Mouse (Mus musculus): ENCODE measurements around the gene Dnajb9.
"Not testable (repeated sequence)": the region's sequence is repeated elsewhere in the genome, so short reads cannot be mapped to it uniquely, and the experiment has no call there.

The Dnajb9 gene

GRCm38 (mm10) chr12:44209824-44210752 is at the start of gene Dnajb9:
TSS of gene Dnajb9 (minus strand) at chr12:44210326.
- DNase-seq = peak; percentile 99

GRCm38 (mm10) chr12:44248309-44248977 is 38.3 kb upstream of the Dnajb9 start:
- DNase-seq = no peak

- no peak for DNase-seq
Measured at GRCm38 (mm10) chr12:44245739-44246138, 35.6 kb upstream of the Dnajb9 start.

GRCm38 (mm10) chr12:44242407-44242806 is 32.3 kb upstream of the Dnajb9 start:
- DNase-seq = no peak

- no peak for DNase-seq
Measured at GRCm38 (mm10) chr12:44241090-44241489, 31.0 kb upstream of the Dnajb9 start.

GRCm38 (mm10) chr12:44224650-44225049 is 14.5 kb upstream of the Dnajb9 start:
- no peak for DNase-seq

GRCm38 (mm10) chr12:44223044-44223443 is 12.9 kb upstream of the Dnajb9 start:
- no peak for DNase-seq

- DNase-seq = peak; percentile 38
Measured at GRCm38 (mm10) chr12:44221651-44222356, 11.7 kb upstream of the Dnajb9 start.

GRCm38 (mm10) chr12:44221070-44221469 is 10.9 kb upstream of the Dnajb9 start, which contains the start of gene Pnpla8:
TSS of gene Pnpla8 (plus strand) at chr12:44221370.
- DNase-seq = not testable (repeated sequence)

GRCm38 (mm10) chr12:44211555-44211954 is 1.4 kb upstream of the Dnajb9 start:
- DNase-seq = no peak

GRCm38 (mm10) chr12:44209141-44209823 is 844 bp downstream of the Dnajb9 start:
- peak; percentile 33 for DNase-seq

- DNase-seq = no peak
Measured at GRCm38 (mm10) chr12:44197873-44198525, 12.1 kb downstream of the Dnajb9 start.

GRCm38 (mm10) chr12:44181081-44181982 is 28.8 kb downstream of the Dnajb9 start:
- DNase-seq = peak; percentile 60

- DNase-seq = no peak
Measured at GRCm38 (mm10) chr12:44177038-44177355, 33.1 kb downstream of the Dnajb9 start.

- DNase-seq = no peak
Measured at GRCm38 (mm10) chr12:44176331-44177037, 33.6 kb downstream of the Dnajb9 start.

- DNase-seq = peak; percentile 18
Measured at GRCm38 (mm10) chr12:44166949-44167348, 43.2 kb downstream of the Dnajb9 start.

- DNase-seq = no peak
Measured at GRCm38 (mm10) chr12:44159349-44159748, 50.8 kb downstream of the Dnajb9 start.
